Mouse (Mus musculus): Measurements from ENCODE around the gene Selenoo. TPM values are rescaled to one million over a fixed set of nuclear protein-coding genes. Genes with fewer than 3 reads are reported as not detected.

Gene Selenoo
- polyA plus RNA-seq, 1 experiment from 2014 or later = 19.1 TPM

DNA sequence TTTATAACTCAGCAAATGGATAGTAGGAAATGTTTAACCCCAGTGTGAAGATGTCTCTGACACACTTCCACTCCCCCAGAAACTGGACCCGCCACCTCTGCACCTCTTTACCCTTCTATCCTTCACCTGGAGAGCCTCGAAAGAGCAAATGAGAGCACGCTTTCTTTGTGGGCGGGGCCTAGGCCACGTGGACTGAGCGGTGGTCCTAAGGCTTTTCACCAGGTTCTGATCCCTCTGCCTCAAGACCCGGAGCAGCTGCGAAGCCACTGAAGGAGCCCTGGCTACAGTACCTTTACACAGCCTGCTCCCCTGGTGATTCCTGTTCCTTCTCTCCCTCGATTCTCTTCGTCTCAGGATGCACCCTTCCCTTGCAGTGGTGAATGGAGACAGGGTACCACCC is 58.6 kb downstream of the Selenoo start:
- ATAC-seq = no peak
- Histone ChIP-seq H3K4me3 (ENCODE audit: low read depth, low read length) (peak overlapping the region; percentile 83), H3K36me3 (ENCODE audit: control insufficient read depth, insufficient read depth, low read length) (no peaks in the 10 kb centered on the region; the same call in 1 of the 2 replicates), H3K4me2 (ENCODE audit: low read length) (peak overlapping the region; percentile 84), H3K27me3 (ENCODE audit: control insufficient read depth, insufficient read depth, low read depth, low read length) (no peaks in the 10 kb centered on the region), H3K9ac (ENCODE audit: low read depth, low read length) (peak overlapping the region; percentile 71), H3K9me3 (replicated peaks; ENCODE audit: control insufficient read depth, low read length, poor library complexity, severe bottlenecking) (no peaks in the 10 kb centered on the region), H3K27ac (ENCODE audit: low read length) (peak overlapping the region; percentile 77), H3K4me1 (ENCODE audit: control insufficient read depth, insufficient read depth, low read length) (peaks cover 41% of the 10 kb centered on the region)
- 14% methylated on average over 10 of the region's 10 CpGs for WGBS

GRCm38 (mm10) chr15:89147895-89148294 is 59.0 kb downstream of the Selenoo start:
- Histone ChIP-seq H3K9ac (ENCODE audit: low read depth, low read length) (peak overlapping the region; percentile 92), H3K36me3 (ENCODE audit: control insufficient read depth, insufficient read depth, low read length) (no peaks in the 10 kb centered on the region; the same call in 1 of the 2 replicates), H3K4me3 (ENCODE audit: low read depth, low read length) (peak overlapping the region; percentile 83), H3K4me2 (ENCODE audit: low read length) (peak overlapping the region; percentile 84), H3K27ac (ENCODE audit: low read length) (peak overlapping the region; percentile 77; the same call in 1 of the 2 replicates), H3K4me1 (ENCODE audit: control insufficient read depth, insufficient read depth, low read length) (peaks cover 42% of the 10 kb centered on the region), H3K27me3 (ENCODE audit: control insufficient read depth, insufficient read depth, low read depth, low read length) (no peaks in the 10 kb centered on the region), H3K9me3 (replicated peaks; ENCODE audit: control insufficient read depth, low read length, poor library complexity, severe bottlenecking) (no peaks in the 10 kb centered on the region)
- WGBS = 36% methylated on average over 4 of the region's 4 CpGs
- ATAC-seq = no peak

GRCm38 (mm10) chr15:89148496-89149270 is 59.8 kb downstream of the Selenoo start:
- Histone ChIP-seq H3K9me3 (replicated peaks; ENCODE audit: control insufficient read depth, low read length, poor library complexity, severe bottlenecking) (no peaks in the 10 kb centered on the region), H3K27ac (ENCODE audit: low read length) (peak overlapping the region; percentile 88), H3K4me1 (ENCODE audit: control insufficient read depth, insufficient read depth, low read length) (peaks cover 42% of the 10 kb centered on the region), H3K4me3 (ENCODE audit: low read depth, low read length) (peak overlapping the region; percentile 83), H3K4me2 (ENCODE audit: low read length) (peak overlapping the region; percentile 84), H3K36me3 (ENCODE audit: control insufficient read depth, insufficient read depth, low read length) (peaks cover 2% of the 10 kb centered on the region; the same call in 1 of the 2 replicates), H3K27me3 (ENCODE audit: control insufficient read depth, insufficient read depth, low read depth, low read length) (no peaks in the 10 kb centered on the region), H3K9ac (ENCODE audit: low read depth, low read length) (peak overlapping the region; percentile 92)
- 3% methylated on average over 25 of the region's 25 CpGs for WGBS
- no peak; the same call in 1 of the 2 replicates for ATAC-seq

DNA sequence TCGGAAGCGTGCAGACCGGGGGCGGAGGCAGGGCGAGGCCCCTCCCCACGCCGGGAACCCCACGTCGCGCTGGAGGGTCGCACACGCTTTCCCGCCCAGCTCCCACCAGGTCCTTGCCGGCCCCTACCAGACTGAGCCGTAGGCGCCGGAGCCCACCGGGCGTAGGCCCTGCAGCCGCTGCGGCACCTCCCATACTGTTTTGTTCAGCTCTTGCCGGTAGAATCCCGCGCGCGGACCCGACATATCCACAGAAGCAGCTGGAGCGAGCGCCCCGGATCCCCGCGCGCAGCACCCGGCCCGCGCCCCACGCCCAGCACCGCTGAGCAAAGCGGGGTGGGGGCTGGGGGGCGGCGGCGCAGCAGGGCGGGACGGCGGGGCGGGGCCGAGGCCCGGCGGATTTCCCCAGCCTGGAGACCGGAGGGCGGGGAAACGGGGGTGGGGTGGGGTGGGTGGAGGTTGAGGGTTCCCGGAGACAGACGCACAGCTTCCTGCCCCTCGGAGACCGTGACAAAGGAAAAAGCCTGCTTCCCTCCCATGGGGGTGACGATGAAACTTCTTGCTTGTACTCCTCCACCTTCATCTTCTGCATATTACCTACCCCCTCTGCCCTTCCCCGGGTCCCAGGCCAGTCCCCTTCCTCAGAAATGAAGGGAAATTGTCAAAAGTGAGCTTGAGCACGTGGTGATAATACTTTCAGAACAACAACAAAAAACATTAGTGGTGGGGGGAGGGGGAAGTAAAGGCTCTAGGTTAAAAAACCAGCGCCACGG is 60.6 kb downstream of the Selenoo start, which contains the start of gene Mapk11:
Gene Mapk11 (minus strand): TSS at position 358 of the 770 bp plus-strand sequence.
- Histone ChIP-seq H3K9ac (ENCODE audit: low read depth, low read length) (peak within 1 kb of the TSS; percentile 92), H3K4me3 (ENCODE audit: low read depth, low read length) (peak within 1 kb of the TSS; percentile 83), H3K27ac (ENCODE audit: low read length) (peak within 1 kb of the TSS; percentile 88), H3K4me2 (ENCODE audit: low read length) (peak within 1 kb of the TSS; percentile 84), H3K27me3 (ENCODE audit: control insufficient read depth, insufficient read depth, low read depth, low read length) (no peaks in the 10 kb centered on the region), H3K4me1 (ENCODE audit: control insufficient read depth, insufficient read depth, low read length) (peaks cover 42% of the 10 kb centered on the region), H3K36me3 (ENCODE audit: control insufficient read depth, insufficient read depth, low read length) (peaks cover 7% of the 10 kb centered on the region; the same call in 1 of the 2 replicates), H3K9me3 (replicated peaks; ENCODE audit: control insufficient read depth, low read length, poor library complexity, severe bottlenecking) (no peaks in the 10 kb centered on the region)
- peak; percentile 56 for ATAC-seq
- 0% methylated on average over 39 of the region's 61 CpGs for WGBS

Other genes with a start within 250 kb of the Selenoo start
- 64.7 and 67.5 TPM in 2 replicates for gene Pim3, start 226.9 kb upstream of the Selenoo start, polyA plus RNA-seq (2015; fragmentation: Nextera tagmentation; extraction: Ambion mirVana)
- gene Ttll8, start 134.7 kb upstream of the Selenoo start, polyA plus RNA-seq (2015; fragmentation: Nextera tagmentation; extraction: Ambion mirVana) = 0.16 and 0.34 TPM in 2 replicates
- 21.0 and 31.5 TPM in 2 replicates for gene Mlc1, start 110.1 kb upstream of the Selenoo start, polyA plus RNA-seq (2015; fragmentation: Nextera tagmentation; extraction: Ambion mirVana)
- not detected in 2 replicates for gene Mov10l1, start 106.2 kb upstream of the Selenoo start, polyA plus RNA-seq (2015; fragmentation: Nextera tagmentation; extraction: Ambion mirVana)
- gene Panx2, start 29.4 kb upstream of the Selenoo start, polyA plus RNA-seq (2015; fragmentation: Nextera tagmentation; extraction: Ambion mirVana) = 7.5 and 9.5 TPM in 2 replicates
- 36.8 and 39.9 TPM in 2 replicates for gene Trabd, start 14.0 kb upstream of the Selenoo start, polyA plus RNA-seq (2015; fragmentation: Nextera tagmentation; extraction: Ambion mirVana)
- gene Tubgcp6, start 34.0 kb downstream of the Selenoo start, polyA plus RNA-seq (2015; fragmentation: Nextera tagmentation; extraction: Ambion mirVana) = 18.5 and 19.1 TPM in 2 replicates
- gene Hdac10, start 39.6 kb downstream of the Selenoo start, polyA plus RNA-seq (2015; fragmentation: Nextera tagmentation; extraction: Ambion mirVana) = 30.6 and 31.0 TPM in 2 replicates
- gene Mapk12, start 51.6 kb downstream of the Selenoo start, polyA plus RNA-seq (2015; fragmentation: Nextera tagmentation; extraction: Ambion mirVana) = 3.0 and 4.4 TPM in 2 replicates
- gene Mapk11, start 60.5 kb downstream of the Selenoo start, polyA plus RNA-seq (2015; fragmentation: Nextera tagmentation; extraction: Ambion mirVana) = 29.0 and 32.6 TPM in 2 replicates
- 90.1 and 92.1 TPM in 2 replicates for gene Plxnb2, start 91.7 kb downstream of the Selenoo start, polyA plus RNA-seq (2015; fragmentation: Nextera tagmentation; extraction: Ambion mirVana)
- 120 and 124 TPM in 2 replicates for gene Dennd6b, start 107.4 kb downstream of the Selenoo start, polyA plus RNA-seq (2015; fragmentation: Nextera tagmentation; extraction: Ambion mirVana)
- gene Ppp6r2, start 122.5 kb downstream of the Selenoo start, polyA plus RNA-seq (2015; fragmentation: Nextera tagmentation; extraction: Ambion mirVana) = 76.7 and 82.0 TPM in 2 replicates
- gene Sbf1, start 226.2 kb downstream of the Selenoo start, polyA plus RNA-seq (2015; fragmentation: Nextera tagmentation; extraction: Ambion mirVana) = 92.9 and 101 TPM in 2 replicates
- gene Adm2, start 233.6 kb downstream of the Selenoo start, polyA plus RNA-seq (2015; fragmentation: Nextera tagmentation; extraction: Ambion mirVana) = not detected in 2 replicates
- gene Miox, start 245.3 kb downstream of the Selenoo start, polyA plus RNA-seq (2015; fragmentation: Nextera tagmentation; extraction: Ambion mirVana) = not detected in 2 replicates